Mouse (Mus musculus): ENCODE measurements around the gene Med24. TPM values are rescaled to one million over a fixed set of nuclear protein-coding genes. Genes with fewer than 3 reads are reported as not detected.
A peak's percentile ranks its signal among the peaks of the same experiment; 100 is the strongest.
"Not testable (repeated sequence)": the region's sequence is repeated elsewhere in the genome, so short reads cannot be mapped to it uniquely, and the experiment has no call there.

Gene Med24
- polyA plus RNA-seq, 1 experiment from 2014 or later, result 53.0 TPM

DNA sequence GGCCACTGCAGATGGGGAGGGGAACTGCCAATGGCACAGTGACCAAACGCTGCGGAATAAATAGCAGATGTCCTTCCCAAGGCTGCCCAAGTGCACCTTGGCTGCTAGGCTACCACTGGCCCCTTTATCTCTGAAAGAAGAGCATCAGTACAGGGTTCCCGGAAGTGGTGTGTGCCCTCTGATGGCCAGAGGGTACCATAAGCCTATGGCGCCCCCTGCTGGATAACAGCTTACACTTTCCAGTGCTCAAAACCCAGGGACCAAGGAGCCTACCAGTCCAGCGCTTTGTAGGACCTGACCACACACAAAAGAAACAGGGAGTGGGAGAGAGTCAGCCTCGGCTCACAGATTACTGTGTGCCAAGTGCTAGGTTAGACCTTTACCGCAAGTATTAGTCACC is 74.2 kb downstream of the Med24 start:
- H3K4me3 ChIP-seq (ENCODE audit: low read depth, low read length); H3K27me3 ChIP-seq (ENCODE audit: insufficient read depth, low read length); H3K4me1 ChIP-seq (ENCODE audit: insufficient read depth); H3K9me3 ChIP-seq (ENCODE audit: low read depth, low read length); H3K36me3 ChIP-seq (ENCODE audit: insufficient read depth); H3K4me2 ChIP-seq; ATAC-seq (ENCODE audit: insufficient read depth); H3K27ac ChIP-seq (ENCODE audit: low read depth); H3K9ac ChIP-seq: not testable (repeated sequence)
- 11% methylated on average over 7 of the region's 7 CpGs for WGBS
- DNase-seq, result peak; percentile 75
- peak; percentile 70 for TF ChIP-seq CTCF (IDR thresholded peaks at IDR 0.05; ENCODE audit: low read depth)

Other genes with a start within 250 kb of the Med24 start
- 0.14 and 0.32 TPM in 2 replicates for gene Ikzf3, start 183.4 kb downstream of the Med24 start, polyA plus RNA-seq (2014; fragmentation: Nextera tagmentation; extraction: Ambion mirVana)
- 0.57 TPM in 1 of 2 replicates, not detected in the other for gene Zpbp2, start 178.3 kb downstream of the Med24 start, polyA plus RNA-seq (2014; fragmentation: Nextera tagmentation; extraction: Ambion mirVana)
- gene Ormdl3, start 142.1 kb downstream of the Med24 start, polyA plus RNA-seq (2014; fragmentation: Nextera tagmentation; extraction: Ambion mirVana), result 6.6 and 6.9 TPM in 2 replicates
- not detected in 2 replicates for gene Lrrc3c, start 131.1 kb downstream of the Med24 start, polyA plus RNA-seq (2014; fragmentation: Nextera tagmentation; extraction: Ambion mirVana)
- 1.2 and 1.4 TPM in 2 replicates for gene Gm12355, start 103.8 kb downstream of the Med24 start, polyA plus RNA-seq (2014; fragmentation: Nextera tagmentation; extraction: Ambion mirVana)
- not detected in 2 replicates for gene Gsdma3, start 103.1 kb downstream of the Med24 start, polyA plus RNA-seq (2014; fragmentation: Nextera tagmentation; extraction: Ambion mirVana)
- gene Gsdma2, start 82.7 kb downstream of the Med24 start, polyA plus RNA-seq (2014; fragmentation: Nextera tagmentation; extraction: Ambion mirVana), result not detected in 2 replicates
- gene Gsdma, start 65.1 kb downstream of the Med24 start, polyA plus RNA-seq (2014; fragmentation: Nextera tagmentation; extraction: Ambion mirVana), result not detected in 2 replicates
- gene Psmd3, start 46.9 kb downstream of the Med24 start, polyA plus RNA-seq (2014; fragmentation: Nextera tagmentation; extraction: Ambion mirVana), result 152 and 169 TPM in 2 replicates
- gene Csf3, start 28.2 kb downstream of the Med24 start, polyA plus RNA-seq (2014; fragmentation: Nextera tagmentation; extraction: Ambion mirVana), result not detected in 2 replicates
- gene Thra, start 11.2 kb upstream of the Med24 start, polyA plus RNA-seq (2014; fragmentation: Nextera tagmentation; extraction: Ambion mirVana), result 46.8 and 47.1 TPM in 2 replicates
- 1.4 and 1.7 TPM in 2 replicates for gene Nr1d1, start 45.9 kb upstream of the Med24 start, polyA plus RNA-seq (2014; fragmentation: Nextera tagmentation; extraction: Ambion mirVana)
- 16.2 and 16.3 TPM in 2 replicates for gene Msl1, start 66.1 kb upstream of the Med24 start, polyA plus RNA-seq (2014; fragmentation: Nextera tagmentation; extraction: Ambion mirVana)
- gene Casc3, start 75.5 kb upstream of the Med24 start, polyA plus RNA-seq (2014; fragmentation: Nextera tagmentation; extraction: Ambion mirVana), result 41.0 and 42.8 TPM in 2 replicates
- gene Rapgefl1, start 107.3 kb upstream of the Med24 start, polyA plus RNA-seq (2014; fragmentation: Nextera tagmentation; extraction: Ambion mirVana), result 1.5 and 2.1 TPM in 2 replicates
- 4.7 and 5.7 TPM in 2 replicates for gene Wipf2, start 134.2 kb upstream of the Med24 start, polyA plus RNA-seq (2014; fragmentation: Nextera tagmentation; extraction: Ambion mirVana)
- 47.0 and 48.1 TPM in 2 replicates for gene Cdc6, start 178.4 kb upstream of the Med24 start, polyA plus RNA-seq (2014; fragmentation: Nextera tagmentation; extraction: Ambion mirVana)
- gene Rara, start 198.4 kb upstream of the Med24 start, polyA plus RNA-seq (2014; fragmentation: Nextera tagmentation; extraction: Ambion mirVana), result 43.2 and 45.3 TPM in 2 replicates